Mouse (Mus musculus) brown adipose tissue, adult 24 weeks (tissue): ENCODE data around the gene Gm10401. TPM values are rescaled to one million over a fixed set of nuclear protein-coding genes. Genes with fewer than 3 reads are reported as not detected.
A peak's percentile ranks its signal among the peaks of the same experiment; 100 is the strongest.

Experiments used
- H3K27ac ChIP-seq: fragments of 200-500 bp; replicated peaks from 2 replicates; pipeline ENCODE4 v1.5.1; 2012; ENCODE audit warnings: low read depth, mild to moderate bottlenecking, low read length
- H3K4me1 ChIP-seq: fragments of 200-500 bp; 2 replicates; pipeline ENCODE4 v1.6.1; 2012; ENCODE audit warnings: low read length, mixed read lengths; ENCODE audit not compliant: control insufficient read depth, insufficient read depth, insufficient read length
- H3K4me3 ChIP-seq: fragments of 200-500 bp; 2 replicates; pipeline ENCODE4 v1.5.1; 2012; ENCODE audit warnings: low read depth, mild to moderate bottlenecking, low read length, moderate library complexity; ENCODE audit not compliant: insufficient read depth
- polyA plus RNA-seq: library from polyadenylated mRNA; stranded (reverse); fragments of >200 nt; gene quantifications from 2 replicates; pipeline ENCODE4 v1.2.4, GENCODE M21; 2012; ENCODE audit not compliant: missing spikeins, insufficient read depth, insufficient read length

Gene Gm10401
- polyA plus RNA-seq: not detected in 2 replicates

- Histone ChIP-seq H3K27ac (no peak within 1 kb of the TSS), H3K4me1 (peaks cover 6% of the 10 kb centered on the region), H3K4me3 (no peak within 1 kb of the TSS)
Measured at GRCm38 (mm10) chr5:115098195-115098594, at the start of gene Gm10401. Gene Gm10401, minus strand, starts transcription at chr5:115098295.

- Histone ChIP-seq H3K27ac (peak overlapping the region; percentile 44; the same call in 1 of the 2 replicates), H3K4me1 (peaks cover 28% of the 10 kb centered on the region), H3K4me3 (no peak overlapping the region)
Measured at GRCm38 (mm10) chr5:115147388-115147787, 49.3 kb upstream of the Gm10401 start.

- Histone ChIP-seq H3K27ac (peak overlapping the region; percentile 20; the same call in 1 of the 2 replicates), H3K4me1 (peaks cover 24% of the 10 kb centered on the region), H3K4me3 (no peak overlapping the region)
Measured at GRCm38 (mm10) chr5:115146747-115147130, 48.6 kb upstream of the Gm10401 start.

GRCm38 (mm10) chr5:115145976-115146746 is 48.1 kb upstream of the Gm10401 start:
- H3K27ac ChIP-seq: peak overlapping the region; percentile 68

GRCm38 (mm10) chr5:115145253-115145968 is 47.3 kb upstream of the Gm10401 start:
- Histone ChIP-seq H3K27ac (peak overlapping the region; percentile 68), H3K4me1 (peaks cover 24% of the 10 kb centered on the region), H3K4me3 (no peak overlapping the region)

More at GRCm38 (mm10) chr5:115145976-115146746, 48.1 kb upstream of the Gm10401 start:
- H3K4me3 ChIP-seq: no peak overlapping the region
- H3K4me1 ChIP-seq: peaks cover 24% of the 10 kb centered on the region

GRCm38 (mm10) chr5:115144471-115144870 is 46.4 kb upstream of the Gm10401 start:
- Histone ChIP-seq H3K4me3 (no peak overlapping the region), H3K27ac (peak overlapping the region; percentile 43; the same call in 1 of the 2 replicates), H3K4me1 (peaks cover 24% of the 10 kb centered on the region)

- Histone ChIP-seq H3K4me1 (peaks cover 24% of the 10 kb centered on the region), H3K27ac (peak overlapping the region; percentile 10; the same call in 1 of the 2 replicates), H3K4me3 (no peak overlapping the region)
Measured at GRCm38 (mm10) chr5:115143552-115143951, 45.5 kb upstream of the Gm10401 start.

- H3K27ac ChIP-seq: no peak overlapping the region
- peaks cover 24% of the 10 kb centered on the region for H3K4me1 ChIP-seq
- no peak overlapping the region for H3K4me3 ChIP-seq
Measured at GRCm38 (mm10) chr5:115142166-115142697, 44.1 kb upstream of the Gm10401 start.

- Histone ChIP-seq H3K4me3 (no peak overlapping the region), H3K4me1 (peaks cover 18% of the 10 kb centered on the region), H3K27ac (no peak overlapping the region)
Measured at GRCm38 (mm10) chr5:115140726-115141125, 42.6 kb upstream of the Gm10401 start.

- H3K4me3 ChIP-seq: no peak overlapping the region
- peaks cover 11% of the 10 kb centered on the region for H3K4me1 ChIP-seq
- no peak overlapping the region for H3K27ac ChIP-seq
Measured at GRCm38 (mm10) chr5:115139124-115139523, 41.0 kb upstream of the Gm10401 start.

- peak within 1 kb of the TSS; percentile 39 for H3K27ac ChIP-seq
- H3K4me1 ChIP-seq: peaks cover 11% of the 10 kb centered on the region
- peak within 1 kb of the TSS; percentile 84 for H3K4me3 ChIP-seq
Measured at GRCm38 (mm10) chr5:115134234-115135165, 36.4 kb upstream of the Gm10401 start, which contains the start of gene Unc119b. Gene Unc119b, minus strand, starts transcription at chr5:115134975.

- Histone ChIP-seq H3K27ac (peak overlapping the region; percentile 39), H3K4me1 (peaks cover 11% of the 10 kb centered on the region), H3K4me3 (peak overlapping the region; percentile 84)
Measured at GRCm38 (mm10) chr5:115133358-115134066, 35.4 kb upstream of the Gm10401 start.

- peaks cover 11% of the 10 kb centered on the region for H3K4me1 ChIP-seq
- no peak overlapping the region for H3K27ac ChIP-seq
- no peak overlapping the region for H3K4me3 ChIP-seq
Measured at GRCm38 (mm10) chr5:115132465-115132864, 34.4 kb upstream of the Gm10401 start.

- Histone ChIP-seq H3K4me1 (peaks cover 11% of the 10 kb centered on the region), H3K4me3 (no peak overlapping the region), H3K27ac (no peak overlapping the region)
Measured at GRCm38 (mm10) chr5:115129328-115129727, 31.2 kb upstream of the Gm10401 start.
